21 mouse cellular contexts compared by ENCODE assay signal in genomic region chr1:158082181-158082580, GRCm38 (mm10).
A peak's percentile ranks its signal among the peaks of the same experiment; 100 is the strongest.
DNase-seq lines count a peak whose midpoint lies in the region; ATAC-seq lines count a peak whose summit lies in the region.
"Had no signal": no experiment of that assay in that cellular context is flagged by ENCODE, and none has a peak within 500 bp of the region (broad histone marks: within the 10 kb centered on the region; RNA-seq: fewer than 3 reads in every experiment).

No protein-coding gene starts in this region.

- peak; percentile 97 for ATAC-seq in frontal cortex, adult (ENCODE audit: low TSS enrichment)
- ATAC-seq: activated CD4-positive, CD25-positive, alpha-beta regulatory T cell, adult 4 months; CD4-positive, CD25-positive, alpha-beta regulatory T cell, adult 4 months; forebrain, embryonic 14.5 days; forebrain, embryonic 16.5 days; Patski had no signal

- DNase-seq in frontal cortex, postnatal 36 days (ENCODE audit: low spot score in 2 of 2): no peak
- peak; percentile 17 for DNase-seq in right cerebral cortex, adult 18-20 months
- no peak for DNase-seq in right cerebral cortex, postnatal 25 days
- DNase-seq in lung, postnatal 14 days: no peak
- DNase-seq: adrenal gland, adult 8-10 months; adrenal gland, postnatal 14 days; adrenal gland, postnatal 36 days; B cell, adult 2 months; cerebellum, adult 11 months; cerebellum, adult 18-20 months; cerebellum, adult 8-10 months; cerebellum, adult 9-11 months; cerebellum, postnatal 14 days; cerebellum, postnatal 36 days; embryo, embryonic 11 days had no signal
